ENCODE assay signal across 17 mouse cellular contexts in genomic region chr9:20748540-20748939, GRCm38 (mm10). TPM values are rescaled to one million over a fixed set of nuclear protein-coding genes. Genes with fewer than 3 reads are reported as not detected.
"Had no signal": no experiment of that assay in that cellular context is flagged by ENCODE, and none has a peak within 500 bp of the region (broad histone marks: within the 10 kb centered on the region; RNA-seq: fewer than 3 reads in every experiment).

No protein-coding gene starts in this region.

- H3K9ac ChIP-seq: lung, embryonic 15.5 days; midbrain, embryonic 12.5 days; neural tube, embryonic 12.5 days; stomach, embryonic 15.5 days had no signal

- H3K9me3 ChIP-seq: lung, embryonic 15.5 days; midbrain, embryonic 12.5 days; neural tube, embryonic 12.5 days; stomach, embryonic 15.5 days had no signal

- H3K36me3 ChIP-seq: lung, embryonic 15.5 days; midbrain, embryonic 12.5 days; neural tube, embryonic 12.5 days; stomach, embryonic 15.5 days had no signal

- H3K27ac ChIP-seq: lung, embryonic 15.5 days; macrophage; neural tube, embryonic 12.5 days; stomach, embryonic 15.5 days had no signal

- H3K4me2 ChIP-seq: lung, embryonic 15.5 days; midbrain, embryonic 12.5 days; neural tube, embryonic 12.5 days; stomach, embryonic 15.5 days had no signal

- H3K4me3 ChIP-seq: lung, embryonic 15.5 days; megakaryocyte, embryonic 14.5 days; midbrain, embryonic 12.5 days; neural tube, embryonic 12.5 days; stomach, embryonic 15.5 days had no signal

- DNase-seq: lung, adult 2 months; lung, postnatal 14 days; lung, postnatal 36 days; midbrain, embryonic 14.5 days; right cerebral cortex, postnatal 14 days; thymus, adult 18-20 months; thymus, postnatal 14 days; thymus, postnatal 36 days had no signal

- ATAC-seq: lung, postnatal 0 days had no signal

RNA-seq across cellular contexts. Expression of gene Olfm2, which starts 2.4 kb away (rescaled TPM):
- total RNA-seq: monocyte, adult 5-6 weeks; neutrophil, adult 5-6 weeks had no signal
- polyA plus RNA-seq: macrophage had no signal
